Mouse (Mus musculus) G1E-ER4 (cell line): Measurements from ENCODE around the gene St7. TPM values are rescaled to one million over a fixed set of nuclear protein-coding genes. Genes with fewer than 3 reads are reported as not detected.

Experiments used
- GATA1 ChIP-seq: IDR thresholded peaks from one replicate; pipeline ENCODE4 v1.8.0; 2012; ENCODE audit warnings: low read length, inconsistent platforms
- polyA plus RNA-seq: library from polyadenylated mRNA; stranded (reverse); fragments of >175 nt; gene quantifications from 2 replicates; pipeline ENCODE4 v1.2.3, GENCODE M21; 2012

The St7 gene
- polyA plus RNA-seq, 1 experiment: 5.5 TPM

DNA sequence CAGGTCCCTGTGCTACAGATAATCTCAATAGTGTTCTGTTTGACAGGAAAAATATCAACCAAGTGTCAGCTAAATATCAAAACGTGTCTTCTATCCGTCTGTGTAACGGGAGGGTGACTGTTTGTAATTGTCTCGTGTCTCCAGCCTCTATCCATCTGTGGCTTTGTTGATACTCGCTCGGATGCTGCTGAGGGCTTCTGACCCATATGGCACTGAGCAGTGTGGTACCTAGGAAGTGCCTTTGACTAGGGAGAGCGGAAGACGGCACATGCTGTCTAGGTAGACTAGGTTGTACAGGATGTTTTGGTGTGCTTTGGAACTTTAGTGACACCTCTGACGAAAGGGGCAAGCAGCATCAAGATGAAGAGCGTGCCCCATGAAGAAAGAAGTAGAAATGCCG lies 235.0 kb downstream of the St7 start:
- no peak for TF ChIP-seq GATA1

DNA sequence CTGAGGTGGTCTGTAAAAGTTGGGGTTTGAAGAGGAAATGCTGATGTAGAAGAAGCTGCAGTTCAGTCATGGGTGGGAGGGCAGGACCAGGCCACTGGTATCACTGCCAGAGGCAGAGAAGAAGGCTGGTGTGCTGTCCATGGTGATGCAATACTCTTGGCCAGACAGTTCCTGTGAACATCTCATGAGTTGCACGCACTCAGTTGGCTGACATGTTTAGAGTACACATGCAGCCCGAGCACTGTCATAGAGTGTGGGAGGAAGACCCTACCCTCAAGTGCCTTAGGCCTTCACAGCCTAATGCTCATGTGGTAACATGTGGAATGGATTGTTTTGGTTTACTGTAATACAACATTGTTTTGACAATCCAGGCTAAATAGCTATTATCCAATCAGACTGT lies 238.5 kb downstream of the St7 start:
- TF ChIP-seq GATA1: no peak

DNA sequence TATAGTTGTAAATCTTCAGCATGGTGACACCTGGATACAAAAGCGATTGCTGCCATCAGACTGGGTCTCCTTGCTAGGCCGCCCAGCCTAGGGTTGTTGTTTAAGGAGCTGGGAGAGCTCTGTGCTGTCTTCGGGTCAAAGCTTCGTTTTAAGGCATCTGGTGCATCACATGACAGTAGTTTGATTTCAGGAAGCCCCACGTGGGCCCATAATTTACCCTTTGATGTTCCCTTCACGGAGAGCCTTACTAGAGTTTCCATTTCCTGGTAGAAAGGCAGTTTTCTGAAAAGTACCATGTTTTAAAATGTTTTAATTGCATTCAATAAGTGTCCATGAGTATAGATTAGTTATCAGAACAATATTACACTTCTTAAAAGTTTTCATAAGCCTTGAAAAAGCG lies 239.1 kb downstream of the St7 start:
- TF ChIP-seq GATA1: no peak

DNA sequence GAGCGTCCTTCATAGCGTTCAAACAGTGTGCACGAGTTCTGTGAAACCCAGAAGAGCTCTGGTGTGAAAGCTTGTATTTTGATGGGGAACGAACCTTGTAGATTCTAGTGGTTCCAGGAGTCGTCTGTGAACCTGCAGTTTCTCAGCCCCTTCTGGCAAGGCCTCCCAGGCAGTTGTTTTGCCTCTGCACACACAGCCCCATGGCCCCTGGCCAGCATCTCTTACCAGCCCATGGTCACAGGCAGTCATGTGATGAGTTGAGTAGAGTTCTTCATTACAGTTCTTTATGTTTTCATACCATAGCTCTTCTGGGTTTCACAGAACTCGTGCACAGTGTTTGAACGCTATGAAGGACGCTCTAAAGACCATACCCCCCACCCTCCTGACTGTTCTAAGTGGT lies 240.1 kb downstream of the St7 start:
- no peak for TF ChIP-seq GATA1

DNA sequence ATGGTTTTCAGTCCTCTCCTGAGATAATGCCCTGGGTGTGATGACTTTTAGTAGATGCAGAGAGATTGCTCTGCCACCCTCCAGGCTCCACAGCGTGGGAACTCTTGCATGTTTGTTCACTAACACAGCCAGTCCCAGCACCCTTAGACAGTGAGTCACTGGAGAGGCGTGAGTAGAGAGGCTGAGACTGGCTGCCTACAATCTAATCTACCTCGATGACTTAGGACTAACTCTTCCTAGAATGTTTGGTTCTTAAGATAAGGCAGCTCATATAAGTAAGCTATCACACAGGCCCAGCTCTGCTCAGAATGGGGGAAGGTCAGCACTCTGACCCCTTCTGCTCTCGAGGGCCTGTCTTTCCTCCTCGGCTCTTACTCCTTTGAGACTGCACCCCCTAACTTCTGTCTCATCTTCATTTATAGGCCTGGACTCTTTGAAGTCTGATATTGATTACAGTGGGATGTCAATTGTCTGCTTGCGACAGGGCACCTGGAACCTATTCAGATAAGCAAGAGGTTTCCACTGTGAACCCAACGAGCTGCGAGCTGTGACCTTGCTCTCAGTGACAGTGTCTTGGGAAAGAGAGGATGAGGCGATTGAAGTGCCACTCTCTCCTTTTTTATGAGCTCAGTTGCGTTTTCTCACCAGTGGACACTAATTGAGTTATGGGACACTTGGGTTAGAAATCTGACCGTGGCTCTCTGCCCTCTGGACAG lies 246.1 kb downstream of the St7 start:
- TF ChIP-seq GATA1: peak; percentile 76

DNA sequence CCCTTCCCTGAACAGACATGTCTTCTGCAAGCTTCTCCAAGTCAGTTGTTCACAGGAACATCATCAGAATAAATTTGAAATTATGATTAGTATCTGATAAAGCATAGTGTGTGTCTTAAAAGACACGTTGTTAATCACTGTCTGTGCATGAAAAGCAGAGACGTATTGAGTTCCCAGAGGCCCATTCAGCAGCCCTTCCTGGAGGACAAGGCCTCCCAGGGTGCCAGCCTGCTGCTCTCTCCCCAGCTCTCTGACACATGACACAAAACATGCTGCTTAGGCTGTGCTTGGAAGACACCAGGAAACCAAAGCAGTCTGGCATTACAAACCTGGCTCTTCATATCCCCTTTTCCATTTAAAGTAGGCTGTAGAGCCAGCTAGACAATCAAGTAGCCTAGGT lies 249.2 kb downstream of the St7 start:
- no peak for TF ChIP-seq GATA1

DNA sequence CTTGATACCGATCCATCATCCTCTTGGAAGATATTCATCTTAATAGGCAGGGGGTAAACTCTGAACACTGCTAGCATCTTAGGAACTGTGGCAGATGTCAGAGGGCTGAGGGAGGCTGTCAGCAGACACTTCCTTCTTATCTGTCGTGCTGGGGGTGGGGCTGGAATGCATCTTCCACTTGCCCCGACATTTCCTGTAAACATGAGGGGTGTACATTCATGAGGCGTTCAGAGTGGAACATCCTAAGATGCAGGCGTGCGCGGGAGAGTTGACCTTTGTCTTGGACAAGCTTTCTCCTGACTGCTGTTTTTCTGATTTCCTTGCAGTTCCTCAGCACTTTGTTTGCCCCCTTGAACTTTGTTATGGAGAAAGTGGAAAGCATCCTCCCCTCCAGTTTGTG lies 249.6 kb downstream of the St7 start:
- TF ChIP-seq GATA1: no peak

DNA sequence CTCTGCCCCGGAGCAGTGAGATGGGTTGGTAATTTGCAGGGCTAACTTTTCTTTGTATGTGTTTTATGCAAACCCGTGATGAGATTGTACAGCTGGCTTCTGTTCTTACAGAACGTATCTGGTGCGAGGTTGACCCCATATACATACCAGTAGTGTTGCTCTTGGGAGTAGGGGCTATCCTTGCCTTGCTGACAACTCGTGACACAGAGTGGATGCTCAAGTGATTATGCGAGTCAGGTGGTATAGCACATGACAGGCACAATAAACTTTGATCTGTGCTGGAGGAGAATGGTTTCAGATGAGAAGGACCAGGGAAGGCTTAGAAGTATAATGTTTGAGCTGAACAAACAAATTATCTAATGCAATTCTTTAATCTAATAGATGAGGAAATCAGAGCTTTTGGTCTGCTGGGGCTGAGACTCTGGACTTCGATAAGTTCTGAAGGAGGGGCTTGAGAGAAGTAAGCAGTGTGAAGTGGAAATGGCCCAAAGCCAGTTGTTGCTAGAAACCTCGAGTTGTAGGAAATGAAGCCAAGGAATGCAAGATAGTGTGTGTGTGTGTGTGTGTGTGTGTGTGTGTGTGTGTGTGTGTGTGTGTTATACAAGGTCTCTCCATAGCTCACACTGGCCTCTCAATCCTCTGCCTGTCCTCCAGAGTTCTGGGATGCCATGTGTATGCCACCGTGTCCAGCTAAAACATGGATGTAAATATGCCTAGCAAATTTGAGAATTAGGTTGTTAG lies 251.3 kb downstream of the St7 start:
- TF ChIP-seq GATA1: no peak

DNA sequence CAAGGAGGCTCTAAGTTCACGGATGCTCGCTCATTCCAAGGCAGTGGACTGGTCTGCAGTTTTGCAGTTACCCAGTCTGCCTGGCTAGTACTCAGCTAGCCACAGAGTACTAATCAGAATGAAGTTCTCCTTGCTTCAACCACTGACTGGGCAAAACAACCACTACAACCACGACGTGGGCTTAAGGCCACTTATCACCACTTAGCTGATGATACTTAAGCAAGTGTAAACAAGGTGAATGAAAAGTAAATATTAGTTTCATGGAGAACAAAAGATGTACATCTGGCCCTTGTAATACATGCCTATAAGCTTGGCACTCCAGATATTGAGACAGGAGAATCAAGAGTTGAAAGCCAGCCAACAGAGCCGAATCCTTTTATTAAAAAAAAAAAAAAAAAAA lies 253.7 kb downstream of the St7 start:
- TF ChIP-seq GATA1: no peak

DNA sequence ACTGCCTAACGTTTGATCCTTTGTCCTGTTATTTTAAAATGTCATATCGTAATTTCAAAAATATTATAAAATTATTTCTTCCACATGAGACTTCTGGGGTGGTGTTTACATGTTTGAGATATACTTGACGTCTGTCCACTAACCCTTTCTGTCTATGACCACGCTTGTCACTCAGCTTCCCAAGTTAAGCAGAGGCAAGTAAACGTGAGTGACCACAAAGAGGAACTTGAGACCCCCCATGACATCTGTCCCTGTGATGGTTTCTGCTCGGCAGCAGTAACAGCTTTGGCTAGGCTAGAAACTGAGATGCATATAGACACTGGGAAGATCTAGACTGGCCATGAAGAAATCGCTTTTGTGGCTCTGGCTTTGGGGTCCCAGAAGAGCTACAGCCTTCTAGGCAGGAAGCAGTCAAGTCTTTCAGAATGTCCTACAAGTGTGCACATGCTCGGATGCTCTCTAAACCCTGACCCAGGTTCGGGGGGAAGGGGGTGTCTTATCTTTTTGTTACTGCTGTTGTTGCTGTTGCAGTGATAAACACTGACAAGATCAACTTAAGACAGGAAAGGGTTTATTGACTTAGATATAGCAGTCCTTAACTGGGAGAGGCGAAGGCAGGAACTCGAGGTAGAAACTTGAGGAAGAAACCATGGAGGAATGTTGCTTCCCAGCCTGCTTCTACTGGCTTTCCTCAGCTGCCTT lies 254.5 kb downstream of the St7 start:
- peak; percentile 5 for TF ChIP-seq GATA1

DNA sequence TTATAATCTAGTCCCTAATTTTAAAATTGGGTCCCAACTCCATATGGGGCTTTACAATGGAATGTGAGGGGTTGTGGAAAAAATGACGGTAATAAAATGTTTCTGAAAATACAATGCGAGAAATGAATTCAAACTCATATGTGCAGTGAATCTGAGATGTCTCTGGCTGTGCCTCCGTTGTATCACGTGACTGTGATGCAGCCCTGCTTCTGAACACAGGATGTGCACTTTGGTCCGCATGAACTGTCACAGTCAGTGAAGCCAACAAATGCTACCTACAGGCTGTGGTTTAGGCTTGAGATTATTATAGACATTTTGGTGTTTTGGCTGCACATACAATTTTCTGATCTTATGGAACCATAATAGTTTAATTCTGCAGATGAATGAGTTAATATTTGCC lies 256.4 kb downstream of the St7 start:
- no peak for TF ChIP-seq GATA1

DNA sequence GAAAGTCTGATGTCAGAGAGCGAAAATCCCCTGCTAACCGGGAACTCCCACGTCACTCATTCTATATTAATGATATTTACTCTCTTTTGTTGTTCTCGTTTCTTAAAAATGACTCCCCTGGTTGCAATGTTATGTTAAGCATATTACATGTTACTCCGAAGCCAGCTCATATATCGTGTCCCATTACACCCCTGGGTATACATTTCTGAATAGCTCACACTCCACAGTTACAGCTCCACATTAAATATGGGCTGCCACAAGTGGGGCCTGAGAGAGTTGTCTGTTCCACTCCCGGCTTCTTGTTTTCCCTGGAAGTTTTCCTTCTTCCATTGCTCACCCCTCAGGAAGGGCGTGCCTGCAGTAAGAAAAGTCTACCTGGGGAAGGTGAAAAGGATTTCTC lies 259.0 kb downstream of the St7 start:
- no peak for TF ChIP-seq GATA1

DNA sequence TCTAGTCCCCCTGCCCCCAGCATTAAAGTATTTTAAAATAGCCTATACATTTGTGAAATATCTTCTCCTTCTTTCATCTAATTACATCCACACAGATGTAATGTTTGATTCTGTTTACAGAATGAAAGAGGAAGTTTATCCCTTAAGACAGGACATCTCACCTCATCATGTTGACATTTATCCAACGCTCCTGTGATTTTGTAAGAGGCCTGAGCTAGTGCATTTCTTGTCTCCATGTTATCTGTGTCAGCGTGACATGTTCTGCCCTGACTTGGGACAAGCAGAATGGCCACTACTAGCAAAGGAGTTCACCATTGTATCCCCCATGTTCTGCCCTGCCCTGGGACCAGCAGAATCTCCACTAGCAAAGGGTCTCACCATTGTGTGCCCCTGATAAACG lies 270.7 kb downstream of the St7 start:
- no peak for TF ChIP-seq GATA1

DNA sequence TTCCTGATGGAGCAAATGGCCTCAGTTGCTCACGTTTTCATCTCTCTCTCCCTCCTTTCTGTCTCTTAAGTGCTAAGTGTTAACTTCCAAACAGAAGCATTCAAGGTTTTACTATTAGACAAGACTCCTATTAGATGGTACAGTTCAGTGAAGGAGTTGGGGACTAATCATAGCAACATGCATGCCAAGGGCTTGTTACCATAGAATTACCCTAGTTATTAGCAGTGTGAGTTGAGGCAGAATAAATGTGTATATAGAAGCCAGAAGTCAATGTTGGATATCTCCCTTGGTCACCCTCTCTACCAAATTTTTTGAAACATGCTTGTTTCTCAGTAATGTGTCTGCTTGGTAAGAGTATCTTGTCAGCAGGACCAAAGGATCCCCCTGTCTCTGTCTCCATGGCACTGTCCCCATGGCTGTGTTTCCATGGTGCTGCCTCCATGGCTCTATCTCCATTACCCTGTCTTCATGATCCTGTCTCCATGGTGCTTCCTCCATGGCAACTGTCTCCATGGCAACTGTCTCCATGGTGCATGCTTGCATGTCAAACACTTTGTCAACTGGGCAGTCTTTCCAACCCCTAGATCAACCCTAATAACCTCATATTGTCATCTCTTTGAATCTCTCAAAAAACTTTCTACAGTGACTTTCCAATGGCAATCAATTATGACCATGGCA lies 275.9 kb downstream of the St7 start:
- no peak for TF ChIP-seq GATA1

DNA sequence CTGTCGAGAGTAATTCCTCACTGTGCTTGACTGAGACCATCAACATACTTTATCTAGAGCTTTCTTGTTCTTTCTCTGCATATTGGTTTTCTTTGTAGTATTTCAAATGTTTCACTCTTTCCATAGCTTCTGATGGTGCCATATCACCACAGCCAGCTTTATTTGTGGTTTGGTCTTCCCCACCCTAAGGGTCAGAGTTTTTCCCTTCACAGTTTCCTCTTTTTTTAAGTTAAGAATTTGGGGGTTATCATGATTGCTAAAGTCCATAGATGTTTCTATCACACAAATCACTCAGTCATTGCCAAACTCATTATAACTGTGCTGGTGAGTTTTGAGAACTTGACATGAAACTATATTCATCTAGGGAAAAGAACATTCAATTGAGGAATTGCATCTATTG lies 277.1 kb downstream of the St7 start:
- TF ChIP-seq GATA1: no peak

DNA sequence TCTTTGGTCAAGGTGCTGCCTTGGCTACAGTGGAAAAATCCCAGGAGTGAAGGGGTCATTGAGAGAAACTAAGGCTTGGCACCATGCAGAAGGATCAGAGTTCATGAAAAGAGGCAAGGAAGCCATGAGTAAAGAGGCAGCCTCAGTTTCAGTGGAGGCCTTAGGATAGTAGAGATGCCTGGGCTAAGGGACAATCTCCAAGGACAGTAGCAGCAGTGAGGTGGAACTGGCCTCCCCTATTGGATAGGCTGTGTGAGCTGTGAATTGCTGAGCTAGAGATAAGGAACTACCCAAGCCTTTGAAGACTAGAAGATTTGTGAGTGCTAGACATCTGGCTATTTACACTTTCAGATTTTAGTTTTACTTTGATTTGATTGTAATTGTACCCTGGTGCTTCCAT lies 278.7 kb downstream of the St7 start:
- TF ChIP-seq GATA1: no peak
